Mouse (Mus musculus): ENCODE data around the gene Cenpk. TPM values are rescaled to one million over a fixed set of nuclear protein-coding genes. Genes with fewer than 3 reads are reported as not detected.

Cenpk gene
- 1 to 10 TPM; 8.2 to 8.9 TPM for polyA plus RNA-seq (2017; shearing (Covaris generic))

DNA sequence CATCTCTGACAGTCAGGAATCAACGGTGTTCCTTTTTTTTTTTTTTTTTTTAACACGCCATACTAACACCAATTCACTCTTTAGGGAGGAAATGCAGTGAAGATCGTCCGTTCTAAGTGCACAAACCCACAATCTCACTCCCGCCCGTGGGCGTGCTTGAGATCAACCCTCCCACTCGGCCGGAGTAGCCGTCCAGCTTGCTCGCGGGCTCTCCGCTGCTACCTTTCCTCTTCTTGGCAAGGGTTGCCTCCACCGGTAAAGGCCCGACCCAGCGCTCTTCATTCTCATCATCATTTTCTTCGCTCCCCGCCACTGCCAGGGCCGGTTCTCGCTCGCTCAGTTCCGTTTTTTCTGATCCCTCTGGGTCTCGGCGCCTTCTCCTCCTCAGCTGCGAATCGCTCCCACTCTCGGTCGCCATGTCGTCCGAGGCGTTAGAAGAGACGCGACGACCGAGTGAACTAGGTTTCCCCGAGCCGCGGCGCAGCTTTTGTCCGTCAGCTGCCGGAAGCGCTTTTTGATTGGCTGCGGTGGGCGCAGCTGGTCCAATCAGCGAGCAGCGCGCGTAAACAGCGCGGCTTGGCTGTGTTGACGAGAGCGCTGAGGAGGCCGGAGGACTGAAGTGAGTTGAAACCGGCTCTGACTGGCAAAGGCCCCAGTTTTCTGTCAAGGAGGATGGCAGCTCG, at the start of gene Cenpk, which contains the start of gene Ppwd1:
Gene Cenpk, plus strand, starts transcription at position 228 of the 683 bp plus-strand sequence.
Gene Ppwd1, minus strand, starts transcription at position 460 of the 683 bp plus-strand sequence.

GRCm38 (mm10) chr13:104178650-104179121, 49.7 kb upstream of the Cenpk start, which contains the start of gene Trim23:
TSS of gene Trim23 (plus strand) at chr13:104178797.

GRCm38 (mm10) chr13:104287366-104288225, 59.2 kb downstream of the Cenpk start, which contains the start of gene Adamts6:
TSS of gene Adamts6 (plus strand) at chr13:104287835.

Other genes with a start within 250 kb of the Cenpk start
- 10 to 100 TPM in 1 of 2 experiments, 1 to 10 TPM in 1; 9.4 to 13.6 TPM for gene Nln, start 119.0 kb upstream of the Cenpk start, polyA plus RNA-seq (2017; shearing (Covaris generic))
- under 1 TPM; 0.11 to 0.29 TPM for gene Sgtb, start 118.9 kb upstream of the Cenpk start, polyA plus RNA-seq (2017; shearing (Covaris generic))
- gene Trappc13, start 50.1 kb upstream of the Cenpk start, polyA plus RNA-seq (2017; shearing (Covaris generic)) = 10 to 100 TPM; 45.3 to 49.1 TPM
- 10 to 100 TPM; 15.9 to 18.3 TPM for gene Trim23, start 49.8 kb upstream of the Cenpk start, polyA plus RNA-seq (2017; shearing (Covaris generic))
- gene Ppwd1, start 232 bp downstream of the Cenpk start, polyA plus RNA-seq (2017; shearing (Covaris generic)) = 1 to 10 TPM; 7.3 to 7.9 TPM
- gene Adamts6, start 59.2 kb downstream of the Cenpk start, polyA plus RNA-seq (2017; shearing (Covaris generic)) = 10 to 100 TPM; 10.7 to 14.7 TPM